Mouse (Mus musculus) left cerebral cortex, adult 18-20 months (tissue): Measurements from ENCODE around the gene Il18rap. TPM values are rescaled to one million over a fixed set of nuclear protein-coding genes. Genes with fewer than 3 reads are reported as not detected.
"Not testable (repeated sequence)": the region's sequence is repeated elsewhere in the genome, so short reads cannot be mapped to it uniquely, and the experiment has no call there.

Source experiments
- DNase-seq, 2 experiments: peaks; one replicate each; pipeline ENCODE4 v3.0.0; 2021 to 2022; ENCODE audit warnings: low spot score in 2 of 2, mixed read lengths in 1 of 2
- total RNA-seq, 2 experiments: library from RNA; stranded (reverse); gene quantifications; 2 replicates each; pipeline ENCODE4 v1.2.3; 2021

Gene Il18rap
- total RNA-seq, 2 experiments from 2014 or later, result 0.16 TPM; not detected in 1

DNA sequence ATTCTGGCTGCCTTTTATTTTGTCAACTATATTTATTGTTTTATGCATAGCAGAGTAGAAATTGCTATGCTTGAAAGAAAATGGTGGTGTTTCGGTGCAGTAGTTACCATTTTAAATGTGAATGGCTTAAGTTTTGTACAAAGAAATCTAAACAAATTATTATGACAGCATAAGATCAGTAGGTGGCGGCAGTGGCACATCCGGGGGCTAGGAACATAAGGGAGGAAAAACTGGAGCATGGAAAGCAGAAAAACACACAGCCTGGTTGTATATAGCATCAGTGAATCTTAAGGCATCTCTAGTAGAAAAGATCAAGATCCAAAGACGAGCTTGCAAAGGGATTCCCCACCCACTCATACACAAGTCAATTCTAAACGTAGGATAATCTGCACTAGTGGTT, 22.4 kb downstream of the Il18rap start:
- no peak for DNase-seq

DNA sequence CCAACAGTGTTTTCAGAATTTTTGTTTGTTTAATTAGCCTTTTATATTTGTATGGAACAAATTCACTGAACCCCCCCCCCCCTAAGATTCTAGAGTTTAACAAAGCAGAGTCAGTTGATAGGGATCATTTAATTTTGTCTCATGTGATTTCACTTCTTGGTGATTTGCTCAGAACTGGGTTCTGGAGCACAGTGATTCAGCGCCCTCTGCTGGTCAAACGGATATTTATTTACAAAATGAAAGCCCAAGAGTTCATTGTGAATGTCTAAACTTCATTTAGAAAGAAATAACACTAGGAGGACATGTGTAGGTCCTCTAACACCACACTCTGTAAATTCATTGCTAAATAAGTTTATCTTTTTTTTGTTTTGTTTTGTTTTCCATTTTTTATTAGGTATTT, 29.5 kb downstream of the Il18rap start:
- DNase-seq, result peak; percentile 64 to 82

DNA sequence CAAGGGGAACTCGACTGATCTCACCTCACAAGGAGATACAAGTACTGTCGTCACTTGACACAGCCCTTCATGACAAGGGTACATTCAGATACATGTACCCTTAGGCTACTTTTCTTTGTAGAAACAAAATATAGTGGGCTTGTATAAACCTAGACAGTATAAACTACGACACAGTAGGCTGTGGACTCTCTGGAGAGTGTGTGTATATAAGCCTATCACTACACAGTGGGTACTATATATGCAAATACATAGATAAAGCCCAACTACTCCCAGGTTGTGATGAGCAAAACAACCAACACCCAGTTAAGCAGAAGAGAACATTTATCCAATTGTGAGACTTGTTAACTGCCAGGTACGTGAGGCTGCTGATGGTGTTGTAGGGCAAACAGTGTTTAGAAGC, 31.5 kb downstream of the Il18rap start:
- no peak for DNase-seq

DNA sequence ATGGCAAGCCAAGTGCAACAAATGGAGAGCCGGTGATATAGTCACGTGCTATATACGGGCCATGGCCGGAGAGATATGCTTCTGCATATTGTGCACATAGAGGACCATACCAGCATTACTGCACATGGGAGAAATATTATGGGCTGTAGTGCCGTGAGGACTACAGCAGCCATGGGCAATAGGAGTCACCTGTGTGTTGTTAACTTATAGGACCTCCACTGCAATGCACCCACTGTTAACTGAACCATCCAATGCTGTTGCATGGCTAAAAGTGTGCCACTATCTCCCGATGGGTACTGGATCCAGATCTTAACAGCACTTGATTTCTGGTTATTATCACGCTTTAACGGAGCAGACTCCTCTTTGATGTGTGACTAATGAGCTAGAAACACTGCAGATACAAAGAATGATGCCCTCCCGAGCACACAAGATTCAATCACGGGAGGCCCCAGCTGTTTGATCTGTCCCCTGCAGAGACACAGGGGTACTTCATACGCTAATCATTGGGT, 32.0 kb downstream of the Il18rap start:
- no peak for DNase-seq

DNA sequence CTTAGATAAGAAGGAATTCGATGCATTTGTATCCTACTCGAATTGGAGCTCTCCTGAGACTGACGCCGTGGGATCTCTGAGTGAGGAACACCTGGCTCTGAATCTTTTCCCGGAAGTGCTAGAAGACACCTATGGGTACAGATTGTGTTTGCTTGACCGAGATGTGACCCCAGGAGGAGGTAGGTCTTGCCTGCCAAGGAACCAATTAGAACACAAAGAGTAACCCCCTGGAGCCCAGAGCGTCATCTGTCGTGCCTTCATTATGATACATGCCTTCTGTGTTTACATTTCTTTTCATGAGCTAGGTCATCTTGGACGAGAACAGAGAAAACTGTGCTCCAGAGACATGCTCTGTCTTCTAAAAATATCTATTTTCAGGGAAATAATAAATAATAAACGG, 32.6 kb downstream of the Il18rap start:
- no peak for DNase-seq

DNA sequence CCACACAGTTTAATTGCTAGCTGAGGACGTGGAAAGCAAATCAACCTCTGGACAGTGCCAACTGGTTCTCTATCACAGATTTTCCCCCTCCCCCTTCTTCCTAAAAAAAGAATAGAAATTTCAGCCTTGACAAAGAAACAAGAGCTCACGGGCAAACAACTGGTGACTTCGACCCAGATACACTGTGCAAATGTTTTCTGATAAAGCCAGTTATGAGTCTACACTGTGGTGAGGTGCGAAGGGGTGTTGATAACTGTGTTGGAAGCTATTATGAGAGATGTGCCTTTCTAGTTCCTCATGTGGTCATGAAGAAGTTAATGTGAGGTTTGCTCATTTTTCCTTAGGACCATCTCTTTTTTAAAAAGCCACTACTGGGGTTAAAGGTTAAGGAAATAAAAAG, 54.2 kb downstream of the Il18rap start:
- DNase-seq, result no peak

DNA sequence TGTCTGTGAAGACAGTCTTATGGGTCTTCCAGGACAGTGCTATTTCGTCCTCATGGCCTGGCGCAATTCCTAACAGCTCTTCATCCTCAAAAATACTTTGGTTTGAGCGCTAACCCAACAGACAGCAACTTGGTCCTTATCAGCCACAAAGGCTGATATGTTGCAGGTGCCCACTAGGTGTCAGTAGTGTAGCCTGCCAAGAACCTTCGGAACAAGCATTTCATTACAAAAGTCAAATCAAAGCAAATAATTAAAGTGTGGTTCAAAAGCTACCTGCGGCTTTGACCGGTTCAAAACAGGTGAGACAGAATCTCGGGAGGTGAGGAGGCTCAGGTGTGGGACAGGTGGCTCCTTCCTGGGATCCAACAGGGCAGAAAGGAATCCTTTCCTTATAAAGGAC, 64.6 kb downstream of the Il18rap start, which contains the start of gene Slc9a4:
Slc9a4 (plus strand) TSS at position 298 of the 400 bp plus-strand sequence.
- DNase-seq, result peak; percentile 38 to 48

DNA sequence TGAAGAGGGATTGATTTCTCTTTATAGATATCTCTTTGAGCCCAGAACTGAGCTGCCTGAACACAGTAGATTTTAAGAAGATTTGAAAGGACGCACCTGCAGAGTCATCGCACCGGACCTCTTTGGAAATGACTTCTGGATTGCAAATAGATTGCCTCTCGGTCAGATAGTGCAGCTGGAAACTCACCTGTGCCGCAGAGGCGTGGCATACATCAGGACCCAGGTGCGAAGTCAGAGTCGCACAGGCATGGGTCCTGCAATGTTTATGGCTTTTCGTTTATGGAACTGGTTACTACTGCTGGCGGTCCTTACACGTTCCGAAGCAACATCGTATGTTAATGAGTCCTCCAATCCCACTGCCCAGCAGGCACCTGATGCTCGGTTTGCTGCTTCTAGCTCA, 65.1 kb downstream of the Il18rap start:
- no peak for DNase-seq

DNA sequence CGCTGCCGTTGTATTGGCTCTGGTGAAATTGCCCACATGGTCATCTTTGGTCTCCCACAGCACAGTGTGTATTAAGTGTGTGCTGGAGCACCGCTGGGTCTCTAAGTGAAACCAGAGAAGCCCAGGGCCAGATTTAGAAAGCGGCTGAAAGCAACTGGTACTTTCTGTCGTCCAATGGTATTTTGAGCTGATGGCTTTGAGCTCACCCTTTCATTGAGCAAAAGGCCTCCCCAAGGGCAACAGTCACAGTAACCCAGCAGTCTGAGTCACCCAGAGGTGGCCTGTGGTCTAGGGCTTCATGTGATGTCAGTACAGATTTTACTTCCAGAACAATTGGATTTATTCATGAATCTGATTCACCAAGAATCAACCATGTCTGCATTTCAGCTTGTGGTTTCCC, 71.6 kb downstream of the Il18rap start:
- DNase-seq, result no peak

DNA sequence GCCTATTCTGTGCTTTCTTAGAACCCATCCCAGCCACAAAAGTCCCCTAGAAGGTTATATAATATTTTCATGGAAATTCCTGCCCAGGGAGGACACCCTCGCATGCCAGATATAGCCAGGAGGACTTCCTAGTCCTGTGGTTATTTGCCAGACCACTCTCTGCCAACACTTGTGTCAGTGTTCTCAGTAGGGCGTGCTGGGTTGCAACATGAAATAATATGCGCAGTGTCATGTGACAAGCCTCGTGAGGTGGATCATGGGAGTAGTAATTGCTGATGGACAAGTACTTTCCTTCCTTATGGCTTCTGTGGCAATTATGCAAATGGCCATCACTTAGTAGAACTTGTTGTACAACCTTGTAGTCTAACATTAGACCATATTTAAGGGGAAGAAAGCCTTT, 75.8 kb downstream of the Il18rap start:
- no peak for DNase-seq

DNA sequence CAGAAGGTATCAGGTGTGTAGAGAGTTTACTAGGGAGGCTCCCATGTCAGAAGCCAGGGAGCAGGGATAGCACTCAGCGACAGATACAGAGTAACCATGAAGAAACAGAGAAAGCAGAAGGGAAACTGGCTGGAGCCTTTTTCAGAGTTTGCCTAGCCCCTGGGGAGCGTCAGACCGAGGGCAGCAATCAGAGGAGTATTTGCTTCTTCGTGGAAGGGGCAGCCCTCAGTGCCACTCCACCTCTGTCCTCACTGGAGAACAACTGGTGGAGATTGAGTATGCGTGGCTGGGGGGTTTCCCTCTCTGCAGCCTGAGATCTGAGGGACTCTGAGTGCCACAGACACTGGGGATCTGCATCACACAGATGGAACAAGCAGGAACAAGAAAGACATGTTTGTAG, 82.7 kb downstream of the Il18rap start:
- DNase-seq, result no peak

DNA sequence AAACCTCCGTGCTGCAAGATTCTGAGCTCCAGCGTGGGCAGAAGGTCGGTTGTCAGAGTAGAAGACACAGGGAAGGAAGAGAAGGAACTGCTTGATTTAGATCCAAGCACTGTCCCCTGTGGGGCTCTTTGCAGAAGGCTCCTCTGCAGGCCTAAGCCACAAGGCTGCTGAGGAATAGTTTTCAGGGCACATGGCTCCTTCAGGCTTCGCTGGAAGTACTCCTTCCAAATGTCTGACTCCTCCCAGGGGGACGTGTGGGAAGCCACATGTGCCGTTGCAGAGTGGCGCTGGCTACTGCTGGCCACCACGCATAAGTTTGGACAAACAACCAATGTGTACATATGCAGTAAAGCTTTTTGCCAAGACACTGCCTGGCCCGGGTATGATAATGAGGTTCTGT, 84.5 kb downstream of the Il18rap start:
- DNase-seq, result not testable (repeated sequence)

DNA sequence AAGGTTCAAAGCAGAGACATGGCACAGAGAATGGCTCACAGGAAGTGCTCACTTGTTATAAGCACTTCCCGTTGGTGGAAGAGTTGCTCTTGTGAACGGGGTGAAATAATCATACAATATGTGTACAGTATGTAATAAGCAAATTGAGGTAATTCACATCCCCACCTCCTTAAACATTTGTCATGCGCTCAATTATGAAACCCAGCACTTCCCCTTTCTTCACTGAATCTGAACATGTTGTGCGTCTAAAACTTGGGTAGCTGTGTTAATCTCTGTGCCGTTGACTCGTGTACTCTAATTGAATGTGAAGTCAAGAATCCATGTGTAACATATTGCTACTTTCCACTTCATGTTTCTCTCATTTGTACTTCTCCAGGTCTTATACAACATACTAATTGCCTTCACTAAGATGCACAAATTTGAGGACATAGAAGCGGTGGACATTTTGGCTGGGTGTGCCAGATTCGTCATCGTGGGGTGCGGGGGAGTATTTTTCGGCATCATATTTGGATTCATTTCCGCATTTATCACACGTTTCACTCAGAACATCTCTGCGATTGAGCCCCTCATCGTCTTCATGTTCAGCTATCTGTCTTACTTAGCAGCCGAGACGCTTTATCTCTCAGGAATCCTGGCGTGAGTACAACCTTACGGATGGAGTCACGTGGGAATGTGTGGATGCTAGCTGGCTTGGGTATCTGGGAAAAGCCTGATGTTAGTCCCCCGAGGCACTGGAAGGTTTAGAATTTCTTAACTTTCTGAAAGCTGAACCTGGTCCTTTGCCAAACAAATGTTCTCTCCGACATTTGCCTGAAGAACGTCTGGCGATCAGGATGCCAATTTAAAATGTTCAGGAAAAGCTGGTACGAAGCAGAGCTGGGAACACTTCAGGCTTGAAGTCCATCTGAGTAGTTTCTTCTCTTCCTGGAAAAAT, 85.5 kb downstream of the Il18rap start:
- peak; percentile 47 to 55 for DNase-seq

Other genes with a start within 250 kb of the Il18rap start
- gene Il1rl2, start 190.8 kb upstream of the Il18rap start, total RNA-seq, result 1 to 10 TPM; 1.2 to 1.5 TPM
- under 1 TPM in 1 of 2 experiments, not detected in 1; 0.09 TPM for gene Il1rl1, start 85.8 kb upstream of the Il18rap start, total RNA-seq
- gene Il18r1, start 49.8 kb upstream of the Il18rap start, total RNA-seq, result not detected
- under 1 TPM; 0.61 to 0.77 TPM for gene Slc9a4, start 64.7 kb downstream of the Il18rap start, total RNA-seq
- 1 to 10 TPM; 2.7 to 3.9 TPM for gene Slc9a2, start 165.2 kb downstream of the Il18rap start, total RNA-seq